In the genomic region with DNA sequence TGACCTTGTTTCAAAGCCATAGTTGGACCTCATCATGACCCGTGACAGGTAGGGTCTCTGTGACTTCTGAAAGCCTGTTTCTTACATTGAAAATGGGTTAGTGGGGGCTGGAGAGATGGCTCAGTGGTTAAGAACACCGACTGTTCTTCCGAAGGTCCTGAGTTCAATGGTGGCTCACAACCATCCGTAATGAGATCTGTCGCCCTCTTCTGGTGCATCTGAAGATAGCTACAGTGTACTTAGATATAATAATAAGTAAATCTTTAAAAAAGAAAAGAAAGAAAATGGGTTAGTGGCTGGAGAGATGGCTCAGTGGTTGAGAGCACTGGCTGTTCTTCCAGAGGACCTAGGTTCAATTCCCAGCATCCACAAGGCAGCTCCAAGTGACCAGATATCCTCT, we compare ENCODE assay signal across 18 mouse cellular contexts. TPM values are rescaled to one million over a fixed set of nuclear protein-coding genes. Genes with fewer than 3 reads are reported as not detected.
DNase-seq lines count a peak whose midpoint lies in the region; ATAC-seq and TF ChIP-seq lines count a peak whose summit lies in the region.
"Not testable (repeated sequence)": the region's sequence is repeated elsewhere in the genome, so short reads cannot be mapped to it uniquely, and the experiment has no call there.
"Had no signal": no experiment of that assay in that cellular context is flagged by ENCODE, and none has a peak within 500 bp of the region (broad histone marks: within the 10 kb centered on the region; RNA-seq: fewer than 3 reads in every experiment).

No protein-coding gene starts in this region.

- H3K4me1 ChIP-seq in MEL (ENCODE audit: control insufficient read depth in 1 of 2, insufficient read depth in 2 of 2, low read length in 2 of 2), result peaks cover 2 to 14% of the 10 kb centered on the region in 2 experiments; a peak in 3 of 4 replicates
- H3K4me1 ChIP-seq in hindbrain, postnatal 0 days (ENCODE audit: insufficient read depth, low read length), result peaks cover 20% of the 10 kb centered on the region; the same call in 1 of the 2 replicates
- H3K4me1 ChIP-seq in liver, embryonic 14.5 days (replicated peaks; ENCODE audit: control insufficient read depth in 2 of 2, insufficient read depth in 2 of 2, low read length in 1 of 2), result not testable (repeated sequence)
- H3K4me1 ChIP-seq in midbrain, postnatal 0 days (ENCODE audit: insufficient read depth, low read length), result peaks cover 12% of the 10 kb centered on the region

- not testable (repeated sequence) for H3K9me3 ChIP-seq in MEL (replicated peaks; ENCODE audit: insufficient read depth, low read length); hindbrain, postnatal 0 days (ENCODE audit: low read length); liver, embryonic 14.5 days (ENCODE audit: control insufficient read depth, low read length); midbrain, postnatal 0 days (ENCODE audit: low read length)

- TF ChIP-seq RAD21 in MEL (IDR thresholded peaks at IDR 0.05; ENCODE audit: low read depth, low read length), result peak; percentile 11

- not testable (repeated sequence) for H3K4me2 ChIP-seq in hindbrain, postnatal 0 days (ENCODE audit: low read depth, low read length); liver, embryonic 14.5 days (ENCODE audit: low read depth); midbrain, postnatal 0 days (ENCODE audit: low read depth, low read length, poor library complexity, severe bottlenecking)

- not testable (repeated sequence) for H3K79me2 ChIP-seq in MEL (ENCODE audit: control insufficient read depth, insufficient read depth, low read length, poor library complexity)

- H3K27ac ChIP-seq in MEL (ENCODE audit: control insufficient read depth, low read depth, low read length); gastrocnemius, adult 2 months; hindbrain, postnatal 0 days; liver, embryonic 14.5 days; midbrain, postnatal 0 days (ENCODE audit: low read depth, low read length): not testable (repeated sequence)

- DNase-seq in A20 (ENCODE audit: low read depth, low spot score) (peak; percentile 42), MEL (ENCODE audit: low read depth, low spot score) (peak; percentile 43)
- DNase-seq in gastrocnemius, adult 2 months; hindbrain, postnatal 0 days (ENCODE audit: low spot score); liver, embryonic 14.5 days (ENCODE audit: low read depth in 3 of 3, low spot score in 3 of 3); midbrain, postnatal 0 days (ENCODE audit: low spot score): not testable (repeated sequence)
- DNase-seq in layer of hippocampus, adult 11-12 months (ENCODE audit: low spot score), result peak; percentile 3
- peak; percentile 31 for DNase-seq in testis, postnatal 10 days (ENCODE audit: low spot score)

- TF ChIP-seq CTCF in MEL (IDR thresholded peaks at IDR 0.05 in 2 of 3, conservative IDR thresholded peaks at IDR 0.05 in 1 of 3; ENCODE audit: control insufficient read depth in 1 of 3, insufficient read depth in 1 of 3, low read depth in 2 of 3, low read length in 3 of 3, poor library complexity in 1 of 3, severe bottlenecking in 1 of 3), result peak; percentile 24 to 50 (median 45); a peak in 5 of 6 replicates
- TF ChIP-seq CTCF in gastrocnemius, adult 2 months (IDR thresholded peaks at IDR 0.05), result peak; percentile 38
- peak; percentile 49 for TF ChIP-seq CTCF in hindbrain, postnatal 0 days (IDR thresholded peaks at IDR 0.05; ENCODE audit: low read depth)
- TF ChIP-seq CTCF in liver, embryonic 14.5 days (IDR thresholded peaks at IDR 0.05; ENCODE audit: low read depth), result peak; percentile 35
- peak; percentile 60 for TF ChIP-seq CTCF in midbrain, postnatal 0 days (IDR thresholded peaks at IDR 0.05)

- WGBS in hindbrain, postnatal 0 days, result 52% methylated on average over 5 of the region's 5 CpGs
- WGBS in liver, embryonic 14.5 days (ENCODE audit: insufficient replicate concordance), result 37% methylated on average over 5 of the region's 5 CpGs
- 52% methylated on average over 5 of the region's 5 CpGs for WGBS in midbrain, postnatal 0 days

- not testable (repeated sequence) for TF ChIP-seq EP300 in MEL (IDR thresholded peaks at IDR 0.05; ENCODE audit: low read depth in 1 of 2, low read length in 2 of 2); liver, embryonic 14.5 days (IDR thresholded peaks at IDR 0.05; ENCODE audit: low read depth)

- not testable (repeated sequence) for H3K36me3 ChIP-seq in MEL (ENCODE audit: control insufficient read depth in 1 of 2, insufficient read depth in 2 of 2, low read length in 2 of 2); hindbrain, postnatal 0 days (ENCODE audit: insufficient read depth, low read length); liver, embryonic 14.5 days (replicated peaks; ENCODE audit: control insufficient read depth, insufficient read depth, low read depth); midbrain, postnatal 0 days (ENCODE audit: insufficient read depth, low read length)

- peaks cover 5 to 20% of the 10 kb centered on the region in 2 experiments; a peak in 3 of 4 replicates for H3K27me3 ChIP-seq in MEL (ENCODE audit: control insufficient read depth in 1 of 2, insufficient read depth in 2 of 2, low read length in 2 of 2)
- H3K27me3 ChIP-seq in hindbrain, postnatal 0 days (ENCODE audit: insufficient read depth, low read length); midbrain, postnatal 0 days (ENCODE audit: insufficient read depth, low read length): not testable (repeated sequence)
- H3K27me3 ChIP-seq in liver, embryonic 14.5 days (ENCODE audit: control insufficient read depth, insufficient read depth, low read length), result peaks cover 22% of the 10 kb centered on the region

- intact Hi-C loops in gastrocnemius, adult 2 months (cut with DNase I), result not testable (repeated sequence)

- not testable (repeated sequence) for ATAC-seq in hindbrain, postnatal 0 days; liver, embryonic 14.5 days (ENCODE audit: insufficient read depth); midbrain, postnatal 0 days (ENCODE audit: low FRiP score)

- not testable (repeated sequence) for H3K9ac ChIP-seq in MEL (ENCODE audit: control insufficient read depth, low read depth, low read length, poor library complexity, severe bottlenecking); hindbrain, postnatal 0 days (replicated peaks; ENCODE audit: low read length); liver, embryonic 14.5 days (replicated peaks); midbrain, postnatal 0 days (replicated peaks; ENCODE audit: low read length, poor library complexity, severe bottlenecking)

- not testable (repeated sequence) for TF ChIP-seq POLR2A in MEL (IDR thresholded peaks at IDR 0.05; ENCODE audit: control insufficient read depth in 1 of 2, insufficient read depth in 1 of 2, low read depth in 1 of 2, low read length in 2 of 2, poor library complexity in 1 of 2)

- H3K4me3 ChIP-seq in MEL (ENCODE audit: control insufficient read depth in 1 of 2, insufficient read depth in 1 of 2, low read depth in 2 of 2, low read length in 2 of 2); gastrocnemius, adult 2 months; hindbrain, postnatal 0 days (ENCODE audit: low read length); liver, embryonic 14.5 days (ENCODE audit: insufficient read depth in 1 of 2, low read depth in 2 of 2, low read length in 2 of 2); midbrain, postnatal 0 days (ENCODE audit: low read depth, low read length): not testable (repeated sequence)

RNA-seq across cellular contexts. Expression of a gene that starts 1.3 kb away (rescaled TPM):
- 4.7 and 5.0 TPM in 2 replicates for total RNA-seq in MEL (2012; rRNA removed)
- 10 to 100 TPM in 1 of 2 experiments, not detected in 1; 11.0 TPM for polyA plus RNA-seq in MEL (2012; ENCODE audit: insufficient read depth in 1 of 2, insufficient read length in 2 of 2, low read depth in 1 of 2, low replicate concordance in 2 of 2, missing spikeins in 1 of 2)
- 10 to 100 TPM in 1 of 2 experiments, 1 to 10 TPM in 1; 9.9 to 10.1 TPM for total RNA-seq in gastrocnemius, adult 2 months (2021)
- 263 and 266 TPM in 2 replicates for total RNA-seq in hindbrain, postnatal 0 days (2014; rRNA removed)
- polyA plus RNA-seq in hindbrain, postnatal 0 days (2015; fragmentation: Nextera tagmentation; extraction: Ambion mirVana), result 74.6 and 76.8 TPM in 2 replicates
- polyA plus RNA-seq in liver, embryonic 14.5 days (2012; rRNA removed), result 2.0 and 2.1 TPM in 2 replicates
- 1.5 and 2.1 TPM in 2 replicates for polyA plus RNA-seq in liver, embryonic 14.5 days (2014; fragmentation: Nextera tagmentation; extraction: Ambion mirVana)
- 212 and 292 TPM in 2 replicates for total RNA-seq in midbrain, postnatal 0 days (2014; rRNA removed)
- polyA plus RNA-seq in midbrain, postnatal 0 days (2015; fragmentation: Nextera tagmentation; extraction: Ambion mirVana), result 82.1 and 84.6 TPM in 2 replicates

RNA-seq across cellular contexts. Expression of a gene that starts 5.7 kb away (rescaled TPM):
- not detected in 2 replicates for total RNA-seq in MEL (2012; rRNA removed)
- not detected for polyA plus RNA-seq in MEL (2012; ENCODE audit: insufficient read depth in 1 of 2, insufficient read length in 2 of 2, low read depth in 1 of 2, low replicate concordance in 2 of 2, missing spikeins in 1 of 2)
- under 1 TPM in 1 of 2 experiments, not detected in 1; 0.98 TPM for total RNA-seq in gastrocnemius, adult 2 months (2021)
- total RNA-seq in hindbrain, postnatal 0 days (2014; rRNA removed), result not detected in 2 replicates
- 4.0 and 4.8 TPM in 2 replicates for polyA plus RNA-seq in hindbrain, postnatal 0 days (2015; fragmentation: Nextera tagmentation; extraction: Ambion mirVana)
- not detected in 2 replicates for polyA plus RNA-seq in liver, embryonic 14.5 days (2012; rRNA removed)
- not detected in 2 replicates for polyA plus RNA-seq in liver, embryonic 14.5 days (2014; fragmentation: Nextera tagmentation; extraction: Ambion mirVana)
- not detected in 2 replicates for total RNA-seq in midbrain, postnatal 0 days (2014; rRNA removed)
- polyA plus RNA-seq in midbrain, postnatal 0 days (2015; fragmentation: Nextera tagmentation; extraction: Ambion mirVana), result 3.6 and 4.0 TPM in 2 replicates
- total RNA-seq: monocyte, adult 5-6 weeks had no signal
- polyA plus RNA-seq: forebrain, embryonic 14.5 days; limb, embryonic 11.5 days; neural tube, embryonic 14.5 days had no signal

RNA-seq across cellular contexts. Expression of a gene that starts 14.9 kb away (rescaled TPM):
- not detected in 2 replicates for total RNA-seq in MEL (2012; rRNA removed)
- under 1 TPM in 1 of 2 experiments, not detected in 1; 0.11 TPM for polyA plus RNA-seq in MEL (2012; ENCODE audit: insufficient read depth in 1 of 2, insufficient read length in 2 of 2, low read depth in 1 of 2, low replicate concordance in 2 of 2, missing spikeins in 1 of 2)
- total RNA-seq in gastrocnemius, adult 2 months (2021), result 1 to 10 TPM in 1 of 2 experiments, under 1 TPM in 1; 0.56 to 1.1 TPM
- total RNA-seq in hindbrain, postnatal 0 days (2014; rRNA removed), result 3.7 and 8.2 TPM in 2 replicates
- 1.5 and 1.7 TPM in 2 replicates for polyA plus RNA-seq in hindbrain, postnatal 0 days (2015; fragmentation: Nextera tagmentation; extraction: Ambion mirVana)
- polyA plus RNA-seq in liver, embryonic 14.5 days (2012; rRNA removed), result 0.31 and 0.52 TPM in 2 replicates
- polyA plus RNA-seq in liver, embryonic 14.5 days (2014; fragmentation: Nextera tagmentation; extraction: Ambion mirVana), result 0.15 and 0.29 TPM in 2 replicates
- 3.3 and 5.4 TPM in 2 replicates for total RNA-seq in midbrain, postnatal 0 days (2014; rRNA removed)
- polyA plus RNA-seq in midbrain, postnatal 0 days (2015; fragmentation: Nextera tagmentation; extraction: Ambion mirVana), result 0.75 and 0.81 TPM in 2 replicates
- polyA plus RNA-seq: heart, embryonic 14.5 days; limb, embryonic 11.5 days had no signal

RNA-seq across cellular contexts. Expression of a gene that starts 43.7 kb away (rescaled TPM):
- total RNA-seq in MEL (2012; rRNA removed), result 26.5 and 30.5 TPM in 2 replicates
- 10 to 100 TPM; 70.3 to 71.4 TPM for polyA plus RNA-seq in MEL (2012; ENCODE audit: insufficient read depth in 1 of 2, insufficient read length in 2 of 2, low read depth in 1 of 2, low replicate concordance in 2 of 2, missing spikeins in 1 of 2)
- total RNA-seq in gastrocnemius, adult 2 months (2021), result 10 to 100 TPM; 21.2 to 25.5 TPM
- 31.5 and 33.0 TPM in 2 replicates for total RNA-seq in hindbrain, postnatal 0 days (2014; rRNA removed)
- 39.2 and 42.6 TPM in 2 replicates for polyA plus RNA-seq in hindbrain, postnatal 0 days (2015; fragmentation: Nextera tagmentation; extraction: Ambion mirVana)
- polyA plus RNA-seq in liver, embryonic 14.5 days (2012; rRNA removed), result 19.8 and 20.2 TPM in 2 replicates
- 21.4 and 24.6 TPM in 2 replicates for polyA plus RNA-seq in liver, embryonic 14.5 days (2014; fragmentation: Nextera tagmentation; extraction: Ambion mirVana)
- 27.7 and 28.2 TPM in 2 replicates for total RNA-seq in midbrain, postnatal 0 days (2014; rRNA removed)
- 38.3 and 42.3 TPM in 2 replicates for polyA plus RNA-seq in midbrain, postnatal 0 days (2015; fragmentation: Nextera tagmentation; extraction: Ambion mirVana)

RNA-seq across cellular contexts. Expression of a gene that starts 45.5 kb away (rescaled TPM):
- not detected in 2 replicates for total RNA-seq in MEL (2012; rRNA removed)
- not detected for polyA plus RNA-seq in MEL (2012; ENCODE audit: insufficient read depth in 1 of 2, insufficient read length in 2 of 2, low read depth in 1 of 2, low replicate concordance in 2 of 2, missing spikeins in 1 of 2)
- under 1 TPM; 0.33 to 0.36 TPM for total RNA-seq in gastrocnemius, adult 2 months (2021)
- total RNA-seq in hindbrain, postnatal 0 days (2014; rRNA removed), result 2.8 and 8.6 TPM in 2 replicates
- 6.1 and 7.1 TPM in 2 replicates for polyA plus RNA-seq in hindbrain, postnatal 0 days (2015; fragmentation: Nextera tagmentation; extraction: Ambion mirVana)
- polyA plus RNA-seq in liver, embryonic 14.5 days (2012; rRNA removed), result not detected in 2 replicates
- 0.24 TPM in 1 of 2 replicates, not detected in the other for polyA plus RNA-seq in liver, embryonic 14.5 days (2014; fragmentation: Nextera tagmentation; extraction: Ambion mirVana)
- 3.4 and 6.2 TPM in 2 replicates for total RNA-seq in midbrain, postnatal 0 days (2014; rRNA removed)
- polyA plus RNA-seq in midbrain, postnatal 0 days (2015; fragmentation: Nextera tagmentation; extraction: Ambion mirVana), result 5.4 and 5.8 TPM in 2 replicates
- total RNA-seq: gastrocnemius, adult 18-20 months; heart, postnatal 25 days; monocyte, adult 5-6 weeks had no signal
- polyA plus RNA-seq: heart, embryonic 14.5 days; intestine, embryonic 16.5 days; liver, embryonic 15.5 days; thymus, adult 2 months had no signal

Comparison
In these comparisons a context has a peak if more than half of its experiments do, and no peak if none do; other contexts are left out.
1. RNA of a gene that starts 1.3 kb away (total RNA-seq): 212 to 292 TPM in midbrain, postnatal 0 days and 263 to 266 TPM in hindbrain, postnatal 0 days; 9.9 to 10.1 TPM in gastrocnemius, adult 2 months and 4.7 to 5.0 TPM in MEL; every median in the first group is over 10 times any median in the second.
2. Peak in every context shown above with its lines, with median percentiles within 50 percentile points of each other: CTCF ChIP-seq.